Mouse (Mus musculus): Measurements from ENCODE around the gene Nup43. TPM values are rescaled to one million over a fixed set of nuclear protein-coding genes. Genes with fewer than 3 reads are reported as not detected.
"Not testable (repeated sequence)": the region's sequence is repeated elsewhere in the genome, so short reads cannot be mapped to it uniquely, and the experiment has no call there.

Gene Nup43
- polyA plus RNA-seq (2012; ENCODE audit: insufficient read depth, low replicate concordance) = 0.50 TPM in 1 of 2 replicates, not detected in the other

DNA sequence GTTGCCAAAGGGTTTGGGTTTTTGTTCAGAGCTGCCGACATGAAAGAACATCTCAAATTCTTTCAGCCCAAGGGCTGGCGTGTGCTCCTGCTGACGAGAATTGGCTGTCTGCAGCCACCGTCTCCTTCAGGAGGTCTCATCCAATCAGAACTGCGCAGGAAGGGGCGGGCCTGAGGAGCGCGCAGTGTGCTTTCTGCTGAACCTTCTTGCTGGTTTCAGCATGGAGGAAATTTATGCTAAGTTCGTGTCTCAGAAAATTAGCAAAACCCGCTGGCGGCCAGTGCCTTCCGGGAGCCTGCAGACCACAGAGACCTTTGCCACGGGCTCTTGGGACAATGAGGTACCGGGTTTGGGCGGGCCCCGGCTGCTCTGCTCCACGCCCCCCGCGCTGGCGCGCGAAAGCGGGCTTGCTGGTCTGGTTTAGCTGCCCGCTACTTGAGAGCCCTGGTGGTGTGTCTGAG is at the start of gene Nup43:
TSS of gene Nup43 (plus strand) at position 162 of the 461 bp plus-strand sequence.
- Histone ChIP-seq H3K4me1 (peaks cover 30% of the 10 kb centered on the region), H3K36me3 (replicated peaks; ENCODE audit: low read length) (peaks cover 23% of the 10 kb centered on the region), H3K4me3 (replicated peaks) (peak within 1 kb of the TSS; percentile 92), H3K27me3 (replicated peaks) (no peaks in the 10 kb centered on the region), H3K9me3 (no peaks in the 10 kb centered on the region)
- TF ChIP-seq FLI1 (IDR thresholded peaks at IDR 0.05; ENCODE audit: low read length) (no peak), GATA1 (IDR thresholded peaks at IDR 0.05; ENCODE audit: borderline replicate concordance, low read length) (no peak)

DNA sequence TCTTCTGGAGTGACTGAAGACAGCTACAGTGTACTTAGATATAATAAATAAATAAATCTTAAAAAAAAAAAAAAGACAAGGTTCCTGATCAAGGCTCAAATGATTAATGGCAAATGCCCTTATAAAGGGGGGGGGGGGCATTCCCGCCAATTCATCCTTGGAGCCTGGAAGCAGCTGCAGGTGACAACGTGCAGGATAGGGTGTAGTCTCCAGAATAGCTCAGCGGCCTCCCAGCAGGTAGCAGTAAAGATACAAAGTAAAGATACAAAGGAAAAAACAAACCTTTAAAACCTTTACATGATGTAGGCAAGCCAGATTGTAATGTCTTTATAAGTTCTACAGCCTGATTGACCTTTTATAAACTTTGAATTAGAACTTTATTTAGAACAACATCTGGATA is 49.7 kb upstream of the Nup43 start:
- not testable (repeated sequence) for H3K9me3 ChIP-seq; H3K4me3 ChIP-seq (replicated peaks); H3K4me1 ChIP-seq; H3K36me3 ChIP-seq (replicated peaks; ENCODE audit: low read length); H3K27me3 ChIP-seq (replicated peaks)

DNA sequence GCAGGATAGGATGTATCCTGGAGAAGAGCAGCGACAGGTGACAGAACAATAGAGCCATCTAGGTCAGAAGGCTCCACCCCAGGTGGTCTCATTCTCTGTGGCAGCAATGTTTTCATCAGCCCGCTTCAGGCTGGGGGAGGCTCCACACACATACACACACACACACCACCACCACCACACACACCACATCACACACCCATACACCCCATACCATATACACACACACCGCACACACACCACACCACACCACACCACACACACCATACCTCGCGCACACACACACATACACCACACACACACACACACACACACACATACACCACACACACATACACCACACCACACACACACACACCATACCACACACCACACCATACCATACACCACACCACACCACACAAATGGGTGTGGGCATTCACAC is 47.5 kb upstream of the Nup43 start:
- Histone ChIP-seq H3K9me3 (no peaks in the 10 kb centered on the region), H3K4me3 (replicated peaks) (no peak overlapping the region), H3K36me3 (replicated peaks; ENCODE audit: low read length) (no peaks in the 10 kb centered on the region), H3K27me3 (replicated peaks) (peaks cover 5% of the 10 kb centered on the region), H3K4me1 (no peaks in the 10 kb centered on the region)
- TF ChIP-seq GATA1 (IDR thresholded peaks at IDR 0.05; ENCODE audit: borderline replicate concordance, low read length) (no peak), FLI1 (IDR thresholded peaks at IDR 0.05; ENCODE audit: low read length) (no peak)

DNA sequence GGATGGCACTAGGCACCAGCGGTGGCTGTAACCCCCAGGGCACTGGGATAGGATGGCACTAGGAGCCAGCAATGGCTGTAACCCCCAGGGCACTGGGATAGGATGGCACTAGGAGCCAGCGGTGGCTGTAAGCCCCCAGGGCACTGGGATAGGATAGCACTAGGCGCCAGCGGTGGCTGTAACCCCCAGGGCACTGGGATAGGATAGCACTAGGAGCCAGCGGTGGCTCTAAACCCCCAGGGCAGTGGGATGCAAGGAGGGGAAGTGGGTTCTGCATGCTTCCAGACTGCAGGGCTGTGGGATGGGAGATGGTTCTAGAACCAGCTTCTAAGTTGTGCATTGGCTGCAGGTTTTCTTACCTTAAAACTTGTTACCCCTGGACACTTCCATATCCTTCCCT is 46.6 kb upstream of the Nup43 start:
- H3K9me3 ChIP-seq = no peaks in the 10 kb centered on the region
- peaks cover 5% of the 10 kb centered on the region for H3K27me3 ChIP-seq (replicated peaks)
- H3K36me3 ChIP-seq (replicated peaks; ENCODE audit: low read length) = no peaks in the 10 kb centered on the region
- TF ChIP-seq FLI1 (IDR thresholded peaks at IDR 0.05; ENCODE audit: low read length) (no peak), GATA1 (IDR thresholded peaks at IDR 0.05; ENCODE audit: borderline replicate concordance, low read length) (no peak)
- no peaks in the 10 kb centered on the region for H3K4me1 ChIP-seq
- H3K4me3 ChIP-seq (replicated peaks) = no peak overlapping the region

DNA sequence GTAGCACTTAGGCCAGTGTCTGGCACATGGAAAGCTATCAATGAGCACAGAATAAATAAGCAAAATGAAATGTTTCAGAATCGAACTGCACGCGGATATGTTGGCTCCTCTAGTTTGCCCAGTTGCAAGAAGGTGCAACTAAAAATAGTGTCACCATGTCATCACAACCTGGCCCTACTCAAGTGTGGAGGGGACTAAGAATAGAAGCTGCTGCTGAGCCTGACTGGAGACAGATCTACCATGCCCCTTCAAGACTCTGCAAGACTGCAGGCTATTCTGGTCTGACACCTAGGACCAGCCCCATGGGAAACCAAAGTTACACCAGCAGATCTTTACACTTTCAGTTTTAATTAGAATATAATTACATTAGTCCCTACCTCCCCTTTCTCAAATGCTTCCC is 44.9 kb upstream of the Nup43 start:
- Histone ChIP-seq H3K9me3 (no peaks in the 10 kb centered on the region), H3K4me1 (no peaks in the 10 kb centered on the region), H3K36me3 (replicated peaks; ENCODE audit: low read length) (peaks cover 11% of the 10 kb centered on the region), H3K27me3 (replicated peaks) (peaks cover 5% of the 10 kb centered on the region), H3K4me3 (replicated peaks) (no peak overlapping the region)
- TF ChIP-seq FLI1 (IDR thresholded peaks at IDR 0.05; ENCODE audit: low read length) (no peak), GATA1 (IDR thresholded peaks at IDR 0.05; ENCODE audit: borderline replicate concordance, low read length) (no peak)

DNA sequence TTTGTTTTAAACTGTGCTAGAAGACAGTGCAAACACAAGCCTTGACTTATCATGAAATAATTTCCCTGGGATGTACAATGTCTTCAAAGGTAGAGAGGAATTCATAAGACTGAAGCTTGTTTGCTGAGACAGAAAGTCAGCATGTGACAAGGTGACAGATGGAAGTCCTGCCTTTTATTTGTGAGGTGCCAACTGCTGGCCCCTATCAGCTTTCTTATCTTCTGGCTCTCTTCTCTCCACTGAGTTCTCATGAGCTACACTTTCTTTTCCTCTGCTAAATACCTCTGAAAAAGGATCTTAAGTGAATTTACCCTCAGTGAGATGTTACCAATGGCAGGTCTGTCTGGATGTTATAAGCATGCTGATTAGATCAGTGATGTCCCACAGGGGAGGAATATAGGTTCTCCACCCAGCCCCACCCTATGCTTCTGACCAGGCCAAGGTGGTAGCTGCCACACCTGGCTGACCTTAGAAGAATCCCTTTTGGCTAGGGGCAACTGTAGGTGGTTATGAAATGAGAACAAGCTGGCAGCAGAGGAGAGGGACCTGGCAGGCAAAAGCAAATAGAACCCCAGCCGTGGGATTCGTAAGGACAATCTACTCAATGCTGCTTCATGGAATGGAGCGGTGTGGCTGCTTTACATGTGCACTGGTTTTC is 43.3 kb upstream of the Nup43 start:
- Histone ChIP-seq H3K4me1 (no peaks in the 10 kb centered on the region), H3K36me3 (replicated peaks; ENCODE audit: low read length) (peaks cover 27% of the 10 kb centered on the region), H3K4me3 (replicated peaks) (no peak overlapping the region), H3K27me3 (replicated peaks) (peaks cover 5% of the 10 kb centered on the region), H3K9me3 (no peaks in the 10 kb centered on the region)
- TF ChIP-seq FLI1 (IDR thresholded peaks at IDR 0.05; ENCODE audit: low read length) = no peak
- TF ChIP-seq GATA1 (IDR thresholded peaks at IDR 0.05; ENCODE audit: borderline replicate concordance, low read length) = no peak

DNA sequence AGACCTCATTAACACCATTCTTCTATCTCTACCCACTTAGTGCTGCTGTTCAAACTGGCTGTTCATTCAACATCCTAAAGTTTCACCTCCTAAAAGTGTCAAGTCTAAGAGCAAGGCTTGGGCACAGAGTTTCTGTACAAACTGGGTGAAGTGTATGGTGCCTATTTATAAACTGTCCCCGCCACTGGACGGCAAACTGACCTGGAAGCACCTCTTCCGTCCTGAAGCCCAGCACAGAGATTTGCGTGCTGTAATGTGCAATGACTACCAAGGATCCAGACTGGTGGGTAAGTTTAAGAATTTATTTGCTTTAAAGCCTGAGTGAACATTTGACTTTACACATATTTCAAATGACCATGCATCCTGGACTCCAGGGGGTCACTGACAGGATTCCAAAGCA is 38.2 kb upstream of the Nup43 start:
- H3K9me3 ChIP-seq = no peaks in the 10 kb centered on the region
- H3K27me3 ChIP-seq (replicated peaks) = no peaks in the 10 kb centered on the region
- TF ChIP-seq GATA1 (IDR thresholded peaks at IDR 0.05; ENCODE audit: borderline replicate concordance, low read length) = no peak
- TF ChIP-seq FLI1 (IDR thresholded peaks at IDR 0.05; ENCODE audit: low read length) = no peak
- no peak overlapping the region for H3K4me3 ChIP-seq (replicated peaks)
- H3K4me1 ChIP-seq = no peaks in the 10 kb centered on the region
- H3K36me3 ChIP-seq (replicated peaks; ENCODE audit: low read length) = peaks cover 73% of the 10 kb centered on the region

DNA sequence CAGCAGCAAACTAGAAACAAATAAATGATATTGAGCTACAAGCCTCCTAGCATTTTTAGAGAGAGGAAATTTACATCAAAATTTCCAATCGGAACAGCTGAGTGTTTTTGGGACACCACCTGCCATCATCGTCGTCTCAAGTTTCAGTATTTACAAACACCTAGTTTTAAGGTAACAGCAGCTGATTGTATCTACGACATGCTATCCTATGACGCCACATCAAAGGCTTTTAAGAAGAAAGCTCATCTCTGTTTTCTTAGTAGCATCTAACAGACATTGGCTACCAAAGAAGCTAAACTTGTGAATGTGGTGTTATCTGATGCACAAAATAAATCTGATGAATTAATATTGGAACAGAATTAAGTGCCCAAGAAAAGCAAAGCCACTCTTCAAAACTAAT is 37.0 kb upstream of the Nup43 start:
- H3K9me3 ChIP-seq = no peaks in the 10 kb centered on the region
- no peak overlapping the region for H3K4me3 ChIP-seq (replicated peaks)
- H3K27me3 ChIP-seq (replicated peaks) = no peaks in the 10 kb centered on the region
- TF ChIP-seq FLI1 (IDR thresholded peaks at IDR 0.05; ENCODE audit: low read length) (no peak), GATA1 (IDR thresholded peaks at IDR 0.05; ENCODE audit: borderline replicate concordance, low read length) (no peak)
- H3K4me1 ChIP-seq = no peaks in the 10 kb centered on the region
- H3K36me3 ChIP-seq (replicated peaks; ENCODE audit: low read length) = peaks cover 73% of the 10 kb centered on the region

DNA sequence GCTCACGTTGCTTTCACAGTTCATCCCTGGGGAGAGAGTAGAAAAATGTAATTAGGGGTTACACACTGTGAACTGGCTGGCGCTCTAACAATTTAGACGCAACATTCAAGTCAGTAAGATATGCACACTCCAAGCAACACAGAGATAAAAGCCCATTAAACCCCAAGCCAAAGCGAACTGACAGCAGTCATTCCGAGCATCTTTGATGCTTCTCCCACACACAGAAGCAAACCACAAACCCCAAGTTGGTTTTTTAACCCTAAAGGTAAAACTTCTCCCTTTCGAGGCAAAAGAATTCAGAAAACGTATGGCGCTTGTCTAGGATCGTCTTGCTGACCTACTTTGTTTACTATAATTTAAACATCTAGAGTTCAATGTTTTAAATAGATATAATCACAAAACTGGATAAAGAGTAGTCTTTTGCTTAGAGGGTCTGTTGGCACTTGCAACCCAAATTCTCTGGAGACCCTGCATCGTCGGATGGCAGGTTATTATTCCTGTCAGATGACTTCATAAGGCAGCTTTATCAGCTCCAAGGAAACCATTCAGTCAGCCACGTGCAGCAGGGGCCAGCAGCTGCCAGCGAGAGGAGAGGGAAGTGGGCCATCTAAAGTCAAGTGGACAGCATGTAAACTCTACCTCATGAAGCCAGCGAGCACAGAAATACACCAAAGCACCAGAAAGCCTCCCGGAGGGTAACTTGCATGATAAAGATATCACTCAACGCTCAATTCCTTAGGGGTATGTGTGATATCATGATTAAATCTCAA is 36.2 kb upstream of the Nup43 start:
- Histone ChIP-seq H3K27me3 (replicated peaks) (no peaks in the 10 kb centered on the region), H3K4me1 (no peaks in the 10 kb centered on the region), H3K9me3 (no peaks in the 10 kb centered on the region), H3K36me3 (replicated peaks; ENCODE audit: low read length) (peaks cover 73% of the 10 kb centered on the region), H3K4me3 (replicated peaks) (no peak overlapping the region)
- TF ChIP-seq GATA1 (IDR thresholded peaks at IDR 0.05; ENCODE audit: borderline replicate concordance, low read length) = no peak
- no peak for TF ChIP-seq FLI1 (IDR thresholded peaks at IDR 0.05; ENCODE audit: low read length)

DNA sequence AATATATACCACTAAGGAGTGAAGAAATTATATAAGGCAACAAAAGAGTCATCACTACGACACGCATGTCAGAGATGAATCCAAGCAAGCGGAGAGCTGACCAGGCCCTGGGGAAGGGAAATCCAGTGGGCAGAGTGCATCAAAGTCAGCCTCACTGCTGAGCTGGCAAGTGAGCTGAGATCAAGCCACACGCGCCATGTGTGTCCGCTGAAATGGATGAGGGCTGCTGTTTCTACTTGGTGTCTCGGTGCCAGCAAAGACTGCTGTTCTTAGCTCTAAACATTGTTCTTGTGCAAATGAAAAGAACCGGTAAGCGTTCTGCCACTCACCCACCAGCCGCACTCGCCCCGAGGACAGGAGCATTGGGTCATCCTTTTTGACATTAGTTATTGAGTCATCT is 26.9 kb upstream of the Nup43 start:
- H3K4me1 ChIP-seq = peaks cover 15% of the 10 kb centered on the region
- TF ChIP-seq GATA1 (IDR thresholded peaks at IDR 0.05; ENCODE audit: borderline replicate concordance, low read length) (no peak), FLI1 (IDR thresholded peaks at IDR 0.05; ENCODE audit: low read length) (no peak)
- H3K27me3 ChIP-seq (replicated peaks) = no peaks in the 10 kb centered on the region
- no peak overlapping the region for H3K4me3 ChIP-seq (replicated peaks)
- H3K9me3 ChIP-seq = no peaks in the 10 kb centered on the region
- H3K36me3 ChIP-seq (replicated peaks; ENCODE audit: low read length) = peaks cover 86% of the 10 kb centered on the region
